ENCODE assay signal across 19 mouse cellular contexts in genomic region chr7:28983849-28984248, GRCm38 (mm10). TPM values are rescaled to one million over a fixed set of nuclear protein-coding genes. Genes with fewer than 3 reads are reported as not detected.
DNase-seq lines count a peak whose midpoint lies in the region; ATAC-seq and TF ChIP-seq lines count a peak whose summit lies in the region.
"Had no signal": no experiment of that assay in that cellular context is flagged by ENCODE, and none has a peak within 500 bp of the region (broad histone marks: within the 10 kb centered on the region; RNA-seq: fewer than 3 reads in every experiment).

No protein-coding gene starts in this region.

- H3K9ac ChIP-seq in liver, embryonic 14.5 days (replicated peaks), result peak overlapping the region; percentile 81; the same call in 1 of the 2 replicates
- H3K9ac ChIP-seq in midbrain, embryonic 13.5 days (replicated peaks), result no peak overlapping the region
- H3K9ac ChIP-seq in forebrain, embryonic 13.5 days, result no peak overlapping the region; the same call in 1 of the 2 replicates
- H3K9ac ChIP-seq in forebrain, postnatal 0 days, result no peak overlapping the region
- H3K9ac ChIP-seq: lung, embryonic 14.5 days had no signal

- H3K4me1 ChIP-seq in spleen, adult 2 months (ENCODE audit: control insufficient read depth, insufficient read depth, insufficient read length), result peaks cover 12% of the 10 kb centered on the region; the same call in 1 of the 2 replicates
- H3K4me1 ChIP-seq in liver, embryonic 14.5 days (replicated peaks; ENCODE audit: control insufficient read depth in 2 of 2, insufficient read depth in 2 of 2, low read length in 1 of 2), result peaks cover 16 to 22% of the 10 kb centered on the region in 2 experiments
- peaks cover 21% of the 10 kb centered on the region for H3K4me1 ChIP-seq in midbrain, embryonic 13.5 days (replicated peaks)
- H3K4me1 ChIP-seq in forebrain, embryonic 13.5 days, result peaks cover 22% of the 10 kb centered on the region
- H3K4me1 ChIP-seq in forebrain, postnatal 0 days (ENCODE audit: insufficient read depth), result peaks cover 4% of the 10 kb centered on the region; the same call in 1 of the 2 replicates

- no peak for TF ChIP-seq POLR2A in spleen, adult 2 months (IDR thresholded peaks at IDR 0.05; ENCODE audit: low read depth, low read length)

- peak overlapping the region; percentile 16; the same call in 1 of the 2 replicates for H3K4me3 ChIP-seq in spleen, adult 2 months (ENCODE audit: extremely low read depth, insufficient read depth, insufficient read length)
- H3K4me3 ChIP-seq in liver, embryonic 14.5 days (ENCODE audit: insufficient read depth in 1 of 2, low read depth in 2 of 2, low read length in 2 of 2), result peak overlapping the region in 1 of 2 experiments; percentile 90; a peak in 3 of 4 replicates
- no peak overlapping the region for H3K4me3 ChIP-seq in midbrain, embryonic 13.5 days (replicated peaks)
- no peak overlapping the region for H3K4me3 ChIP-seq in forebrain, embryonic 13.5 days
- H3K4me3 ChIP-seq in forebrain, postnatal 0 days (ENCODE audit: low read depth, low read length), result no peak overlapping the region

- H3K9me3 ChIP-seq in liver, embryonic 14.5 days (ENCODE audit: control insufficient read depth, low read length), result no peaks in the 10 kb centered on the region
- no peaks in the 10 kb centered on the region for H3K9me3 ChIP-seq in midbrain, embryonic 13.5 days
- no peaks in the 10 kb centered on the region for H3K9me3 ChIP-seq in forebrain, embryonic 13.5 days (replicated peaks)
- H3K9me3 ChIP-seq in forebrain, postnatal 0 days (ENCODE audit: low read length), result no peaks in the 10 kb centered on the region
- H3K9me3 ChIP-seq: heart, embryonic 13.5 days had no signal

- peak overlapping the region; percentile 68 for H3K4me2 ChIP-seq in liver, embryonic 14.5 days (ENCODE audit: low read depth)
- no peak overlapping the region for H3K4me2 ChIP-seq in midbrain, embryonic 13.5 days (replicated peaks)
- H3K4me2 ChIP-seq in forebrain, embryonic 13.5 days, result no peak overlapping the region
- no peak overlapping the region for H3K4me2 ChIP-seq in forebrain, postnatal 0 days (ENCODE audit: low read depth)
- H3K4me2 ChIP-seq: midbrain, embryonic 11.5 days had no signal

- 72% methylated on average over 4 of the region's 4 CpGs for WGBS in spleen, adult 2 months
- 58% methylated on average over 4 of the region's 4 CpGs for WGBS in liver, embryonic 14.5 days (ENCODE audit: insufficient replicate concordance)
- 73% methylated on average over 4 of the region's 4 CpGs for WGBS in midbrain, embryonic 13.5 days
- 68% methylated on average over 4 of the region's 4 CpGs for WGBS in forebrain, embryonic 13.5 days
- WGBS in forebrain, postnatal 0 days, result 76% methylated on average over 4 of the region's 4 CpGs

- ATAC-seq in liver, embryonic 14.5 days (ENCODE audit: insufficient read depth), result no peak
- no peak for ATAC-seq in midbrain, embryonic 13.5 days
- ATAC-seq in forebrain, embryonic 13.5 days, result no peak
- ATAC-seq in forebrain, postnatal 0 days, result no peak
- ATAC-seq: hindbrain, embryonic 16.5 days; intestine, postnatal 0 days had no signal

- no peaks in the 10 kb centered on the region for H3K27me3 ChIP-seq in spleen, adult 2 months (ENCODE audit: control insufficient read depth, insufficient read depth, low read length)
- H3K27me3 ChIP-seq in liver, embryonic 14.5 days (ENCODE audit: control insufficient read depth, insufficient read depth, low read length), result no peaks in the 10 kb centered on the region
- no peaks in the 10 kb centered on the region for H3K27me3 ChIP-seq in midbrain, embryonic 13.5 days
- no peaks in the 10 kb centered on the region for H3K27me3 ChIP-seq in forebrain, embryonic 13.5 days
- H3K27me3 ChIP-seq in forebrain, postnatal 0 days (ENCODE audit: insufficient read depth, low read length), result no peaks in the 10 kb centered on the region
- H3K27me3 ChIP-seq: heart, embryonic 13.5 days had no signal

- TF ChIP-seq CTCF in spleen, adult 2 months (IDR thresholded peaks at IDR 0.05; ENCODE audit: extremely low read depth, insufficient read depth, insufficient read length, insufficient replicate concordance), result no peak
- no peak for TF ChIP-seq CTCF in liver, embryonic 14.5 days (IDR thresholded peaks at IDR 0.05; ENCODE audit: low read depth)
- no peak for TF ChIP-seq CTCF in forebrain, postnatal 0 days (IDR thresholded peaks at IDR 0.05; ENCODE audit: low read depth)

- TF ChIP-seq EP300 in liver, embryonic 14.5 days (IDR thresholded peaks at IDR 0.05; ENCODE audit: low read depth), result no peak

- no peak for DNase-seq in spleen, adult 2 months (ENCODE audit: low read depth in 1 of 2, low spot score in 2 of 2)
- no peak for DNase-seq in spleen, postnatal 36 days (ENCODE audit: low spot score in 2 of 2)
- peak; percentile 66 for DNase-seq in ZHBTc4 (ENCODE audit: low read depth, low spot score)
- no peak for DNase-seq in liver, embryonic 14.5 days (ENCODE audit: low read depth in 3 of 3, low spot score in 3 of 3)
- no peak for DNase-seq in forebrain, postnatal 0 days
- DNase-seq: adrenal gland, adult 8-10 months; cerebellum, adult 9-10 months; heart, postnatal 36 days; layer of hippocampus, postnatal 36 days; lung, embryonic 14.5 days; lung, postnatal 36 days; retina, postnatal 1 day; right cerebral cortex, postnatal 4 days had no signal

- peak overlapping the region; percentile 11; the same call in 1 of the 2 replicates for H3K27ac ChIP-seq in spleen, adult 2 months (ENCODE audit: insufficient read depth, low read length)
- no peak overlapping the region for H3K27ac ChIP-seq in liver, embryonic 14.5 days
- no peak overlapping the region for H3K27ac ChIP-seq in midbrain, embryonic 13.5 days
- no peak overlapping the region for H3K27ac ChIP-seq in forebrain, embryonic 13.5 days
- no peak overlapping the region for H3K27ac ChIP-seq in forebrain, postnatal 0 days (ENCODE audit: low read depth, low read length)
- H3K27ac ChIP-seq: heart, embryonic 13.5 days had no signal

- H3K36me3 ChIP-seq in spleen, adult 2 months (ENCODE audit: control insufficient read depth, insufficient read depth, low read length), result peaks cover 26% of the 10 kb centered on the region
- H3K36me3 ChIP-seq in liver, embryonic 14.5 days (replicated peaks; ENCODE audit: control insufficient read depth, insufficient read depth, low read depth), result peaks cover 9% of the 10 kb centered on the region
- peaks cover 7% of the 10 kb centered on the region for H3K36me3 ChIP-seq in midbrain, embryonic 13.5 days
- peaks cover 7% of the 10 kb centered on the region for H3K36me3 ChIP-seq in forebrain, embryonic 13.5 days (ENCODE audit: poor library complexity, severe bottlenecking)
- H3K36me3 ChIP-seq in forebrain, postnatal 0 days (ENCODE audit: insufficient read depth), result peaks cover 3% of the 10 kb centered on the region

RNA-seq across cellular contexts. Expression of gene Map4k1, which starts 2.0 kb away (rescaled TPM):
- polyA plus RNA-seq in spleen, adult 2 months (2012; rRNA removed), result 174 and 236 TPM in 2 replicates
- 16.7 and 17.3 TPM in 2 replicates for polyA plus RNA-seq in liver, embryonic 14.5 days (2012; rRNA removed)
- 24.9 and 27.4 TPM in 2 replicates for polyA plus RNA-seq in liver, embryonic 14.5 days (2014; fragmentation: Nextera tagmentation; extraction: Ambion mirVana)
- polyA plus RNA-seq in midbrain, embryonic 13.5 days (2015; fragmentation: Nextera tagmentation; extraction: Ambion mirVana), result 4.5 and 5.0 TPM in 2 replicates
- 4.3 and 4.4 TPM in 2 replicates for polyA plus RNA-seq in forebrain, embryonic 13.5 days (2015; fragmentation: Nextera tagmentation; extraction: Ambion mirVana)
- 3.6 and 8.9 TPM in 2 replicates for total RNA-seq in forebrain, postnatal 0 days (2014; rRNA removed)
- 18.8 and 18.9 TPM in 2 replicates for polyA plus RNA-seq in forebrain, postnatal 0 days (2015; fragmentation: Nextera tagmentation; extraction: Ambion mirVana)

RNA-seq across cellular contexts. Expression of gene Eif3k, which starts 2.2 kb away (rescaled TPM):
- 218 and 234 TPM in 2 replicates for polyA plus RNA-seq in spleen, adult 2 months (2012; rRNA removed)
- polyA plus RNA-seq in liver, embryonic 14.5 days (2012; rRNA removed), result 281 and 283 TPM in 2 replicates
- 283 and 288 TPM in 2 replicates for polyA plus RNA-seq in liver, embryonic 14.5 days (2014; fragmentation: Nextera tagmentation; extraction: Ambion mirVana)
- 318 and 323 TPM in 2 replicates for polyA plus RNA-seq in midbrain, embryonic 13.5 days (2015; fragmentation: Nextera tagmentation; extraction: Ambion mirVana)
- 351 and 356 TPM in 2 replicates for polyA plus RNA-seq in forebrain, embryonic 13.5 days (2015; fragmentation: Nextera tagmentation; extraction: Ambion mirVana)
- total RNA-seq in forebrain, postnatal 0 days (2014; rRNA removed), result 360 and 399 TPM in 2 replicates
- 318 and 368 TPM in 2 replicates for polyA plus RNA-seq in forebrain, postnatal 0 days (2015; fragmentation: Nextera tagmentation; extraction: Ambion mirVana)

RNA-seq across cellular contexts. Expression of gene Actn4, which starts 21.7 kb away (rescaled TPM):
- 156 and 192 TPM in 2 replicates for polyA plus RNA-seq in spleen, adult 2 months (2012; rRNA removed)
- 80.4 and 86.2 TPM in 2 replicates for polyA plus RNA-seq in liver, embryonic 14.5 days (2012; rRNA removed)
- 94.5 and 105 TPM in 2 replicates for polyA plus RNA-seq in liver, embryonic 14.5 days (2014; fragmentation: Nextera tagmentation; extraction: Ambion mirVana)
- polyA plus RNA-seq in midbrain, embryonic 13.5 days (2015; fragmentation: Nextera tagmentation; extraction: Ambion mirVana), result 120 and 132 TPM in 2 replicates
- polyA plus RNA-seq in forebrain, embryonic 13.5 days (2015; fragmentation: Nextera tagmentation; extraction: Ambion mirVana), result 114 and 136 TPM in 2 replicates
- total RNA-seq in forebrain, postnatal 0 days (2014; rRNA removed), result 45.1 and 71.2 TPM in 2 replicates
- 96.0 and 103 TPM in 2 replicates for polyA plus RNA-seq in forebrain, postnatal 0 days (2015; fragmentation: Nextera tagmentation; extraction: Ambion mirVana)
